Mouse (Mus musculus) NIH3T3 (cell line): Measurements from ENCODE around the gene Nbea.
A peak's percentile ranks its signal among the peaks of the same experiment; 100 is the strongest.

ENCODE experiments used
- DNase-seq: peaks from one replicate; pipeline ENCODE4 v3.0.0-alpha.2; 2012; ENCODE audit warnings: low read depth

Gene Nbea

GRCm38 (mm10) chr3:56183159-56184133 is at the start of gene Nbea:
Nbea (minus strand) TSS chr3:56183701.
- peak; percentile 92 for DNase-seq

GRCm38 (mm10) chr3:56229283-56229682 is 45.8 kb upstream of the Nbea start:
- no peak for DNase-seq

- no peak for DNase-seq
These were observed 32.5 kb upstream of the Nbea start for GRCm38 (mm10) chr3:56215989-56216388.

- no peak for DNase-seq
These were observed 20.5 kb upstream of the Nbea start for GRCm38 (mm10) chr3:56203968-56204367.

GRCm38 (mm10) chr3:56188238-56188637 is 4.7 kb upstream of the Nbea start:
- DNase-seq, result no peak

GRCm38 (mm10) chr3:56187131-56187779 is 3.8 kb upstream of the Nbea start:
- no peak for DNase-seq

GRCm38 (mm10) chr3:56182371-56183158 is 936 bp downstream of the Nbea start:
- DNase-seq, result peak; percentile 38

GRCm38 (mm10) chr3:56181991-56182370 is 1.5 kb downstream of the Nbea start:
- peak; percentile 12 for DNase-seq

- DNase-seq, result no peak
These were observed 2.5 kb downstream of the Nbea start for GRCm38 (mm10) chr3:56181025-56181424.

- no peak for DNase-seq
These were observed 25.6 kb downstream of the Nbea start for GRCm38 (mm10) chr3:56157864-56158263.

GRCm38 (mm10) chr3:56126674-56127073 is 56.8 kb downstream of the Nbea start:
- peak; percentile 19 for DNase-seq

- no peak for DNase-seq
These were observed 66.9 kb downstream of the Nbea start for GRCm38 (mm10) chr3:56116647-56117046.

- no peak for DNase-seq
These were observed 75.4 kb downstream of the Nbea start for GRCm38 (mm10) chr3:56108101-56108500.

- DNase-seq, result no peak
These were observed 86.4 kb downstream of the Nbea start for GRCm38 (mm10) chr3:56097105-56097504.

- DNase-seq, result peak; percentile 56
These were observed 104.4 kb downstream of the Nbea start for GRCm38 (mm10) chr3:56079015-56079612.

- peak; percentile 64 for DNase-seq
These were observed 115.7 kb downstream of the Nbea start for GRCm38 (mm10) chr3:56067849-56068248.

GRCm38 (mm10) chr3:56066360-56067040 is 117.0 kb downstream of the Nbea start:
- no peak for DNase-seq

- DNase-seq, result no peak
These were observed 118.3 kb downstream of the Nbea start for GRCm38 (mm10) chr3:56065234-56065633.

GRCm38 (mm10) chr3:56045659-56046336 is 137.7 kb downstream of the Nbea start:
- DNase-seq, result no peak

GRCm38 (mm10) chr3:56043091-56043490 is 140.4 kb downstream of the Nbea start:
- DNase-seq, result no peak

GRCm38 (mm10) chr3:56039494-56039893 is 144.0 kb downstream of the Nbea start:
- DNase-seq, result no peak
